Mouse (Mus musculus) lung, embryonic 16.5 days (tissue): Measurements from ENCODE around the gene Nr2e1. TPM values are rescaled to one million over a fixed set of nuclear protein-coding genes. Genes with fewer than 3 reads are reported as not detected.

ENCODE experiments used
- ATAC-seq: fragments of 200-750 bp; cut with Nextera tagmentation; 2 replicates; pipeline ENCODE4 v1.8.0; 2017; ENCODE audit warnings: low read depth, mild to moderate bottlenecking, moderate library complexity
- H3K27ac ChIP-seq: fragments of 300-500 bp; sonication (generic); 2 replicates; pipeline ENCODE4 v1.5.1; 2014; ENCODE audit warnings: mild to moderate bottlenecking, control low read depth, low read length
- H3K27me3 ChIP-seq: fragments of 300-500 bp; sonication (generic); 2 replicates; pipeline ENCODE4 v1.6.1; 2014; ENCODE audit warnings: low read depth, low read length, mixed read lengths; ENCODE audit not compliant: control insufficient read depth, insufficient read depth
- H3K36me3 ChIP-seq: fragments of 300-500 bp; sonication (generic); 2 replicates; pipeline ENCODE4 v1.6.1; 2014; ENCODE audit warnings: low read length; ENCODE audit not compliant: control insufficient read depth, insufficient read depth
- H3K4me1 ChIP-seq: fragments of 300-500 bp; sonication (generic); replicated peaks from 2 replicates; pipeline ENCODE4 v1.6.1; 2014; ENCODE audit warnings: low read length, mixed read lengths; ENCODE audit not compliant: control insufficient read depth, insufficient read depth
- H3K4me2 ChIP-seq: fragments of 300-500 bp; sonication (generic); 2 replicates; pipeline ENCODE4 v1.6.1; 2014; ENCODE audit warnings: low read depth, low read length, control low read depth
- H3K4me3 ChIP-seq: fragments of 300-500 bp; sonication (generic); 2 replicates; pipeline ENCODE4 v1.5.1; 2014; ENCODE audit warnings: mild to moderate bottlenecking, low read length, control low read depth
- H3K9ac ChIP-seq: fragments of 300-500 bp; sonication (generic); 2 replicates; pipeline ENCODE4 v1.6.1; 2014; ENCODE audit warnings: low read length, control low read depth
- H3K9me3 ChIP-seq: fragments of 300-500 bp; sonication (generic); 2 replicates; pipeline ENCODE4 v1.6.1; 2016; ENCODE audit warnings: low read length; ENCODE audit not compliant: control insufficient read depth
- WGBS: fragments of 180-500 bp; shearing (Covaris S2); extraction: QIAGEN DNeasy Blood & Tissue Kit; methylation state at CpG from one replicate; pipeline ENCODE4 v1.1.7; 2014; 5-methylcytosine and 5-hydroxymethylcytosine counted together
- polyA plus RNA-seq: library from polyadenylated mRNA; unstranded; fragments of >200 nt; fragmentation: Nextera tagmentation; extraction: Ambion mirVana; gene quantifications from 2 replicates; pipeline ENCODE4 v1.2.1, GENCODE M21; 2015

The Nr2e1 gene
- polyA plus RNA-seq, 1 experiment from 2014 or later = not detected

- Histone ChIP-seq H3K4me3 (no peak overlapping the region), H3K27me3 (no peaks in the 10 kb centered on the region), H3K36me3 (peaks cover 18% of the 10 kb centered on the region), H3K9me3 (no peaks in the 10 kb centered on the region), H3K27ac (no peak overlapping the region), H3K4me2 (no peak overlapping the region), H3K9ac (no peak overlapping the region), H3K4me1 (peaks cover 2% of the 10 kb centered on the region; the same call in 1 of the 2 replicates)
- 58% methylated on average over 11 of the region's 11 CpGs for WGBS
- no peak for ATAC-seq
These were observed 59.8 kb downstream of the Nr2e1 start for GRCm38 (mm10) chr10:42523556-42524162.

DNA sequence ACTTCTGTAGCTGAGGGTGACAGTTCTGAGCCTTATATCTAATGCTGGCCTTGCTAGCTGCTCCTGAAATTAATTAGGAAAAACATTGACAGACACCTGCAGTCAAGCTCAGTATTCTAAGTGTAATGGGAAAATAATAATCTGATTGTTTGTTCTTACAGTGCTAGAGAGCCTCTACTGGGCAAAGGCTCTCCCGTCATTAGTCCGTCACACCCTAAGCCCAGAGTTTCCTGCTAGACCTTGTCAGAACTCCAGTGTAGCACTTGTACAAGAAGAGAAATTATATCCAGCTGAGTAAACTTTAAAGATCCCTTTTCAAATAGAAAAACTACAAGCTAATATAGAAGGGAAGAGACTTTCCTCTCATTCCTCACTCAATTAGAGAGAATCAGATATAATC is 60.5 kb downstream of the Nr2e1 start:
- no peaks in the 10 kb centered on the region for H3K27me3 ChIP-seq
- H3K9ac ChIP-seq = no peak overlapping the region
- ATAC-seq = no peak
- H3K36me3 ChIP-seq = peaks cover 12% of the 10 kb centered on the region; the same call in 1 of the 2 replicates
- WGBS = 46% methylated on average over 2 of the region's 2 CpGs
- no peaks in the 10 kb centered on the region for H3K9me3 ChIP-seq
- no peak overlapping the region for H3K27ac ChIP-seq
- H3K4me2 ChIP-seq = no peak overlapping the region
- H3K4me1 ChIP-seq = peaks cover 2% of the 10 kb centered on the region; the same call in 1 of the 2 replicates
- no peak overlapping the region for H3K4me3 ChIP-seq

DNA sequence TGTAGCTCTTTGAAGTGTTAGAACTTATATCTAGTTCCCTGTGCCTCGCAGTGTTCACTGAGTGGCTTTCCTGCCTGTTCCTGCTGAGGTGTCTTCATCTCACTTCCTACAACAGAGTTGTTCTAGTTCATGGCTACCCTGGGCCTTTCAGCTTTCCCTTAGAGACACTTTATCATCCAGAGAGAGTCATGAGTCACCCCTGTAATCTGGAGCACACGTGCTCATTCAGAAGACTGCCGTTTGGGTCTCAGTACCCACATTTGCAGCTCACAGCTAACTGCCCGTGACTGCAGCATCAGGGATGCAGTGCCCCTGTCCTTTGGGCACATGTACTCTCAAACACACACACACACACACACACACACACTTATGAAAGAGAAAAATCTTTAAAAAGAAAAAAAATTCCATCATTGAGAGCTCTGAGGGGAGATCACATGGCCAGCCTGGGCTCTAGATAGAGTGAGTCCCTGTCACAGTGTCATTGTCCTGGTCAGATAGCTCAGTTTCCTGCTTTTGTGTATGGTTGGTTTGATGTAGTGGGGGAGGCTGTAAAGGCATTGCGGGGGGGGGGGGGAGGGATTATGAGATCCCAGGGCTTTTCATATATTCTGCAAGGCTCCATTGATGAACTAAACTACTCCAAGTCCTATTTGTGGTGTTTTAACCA is 62.0 kb downstream of the Nr2e1 start:
- H3K9ac ChIP-seq = no peak overlapping the region
- WGBS = 58% methylated on average over 5 of the region's 5 CpGs
- H3K4me1 ChIP-seq = peaks cover 2% of the 10 kb centered on the region; the same call in 1 of the 2 replicates
- no peaks in the 10 kb centered on the region for H3K9me3 ChIP-seq
- peaks cover 6% of the 10 kb centered on the region; the same call in 1 of the 2 replicates for H3K36me3 ChIP-seq
- H3K4me3 ChIP-seq = no peak overlapping the region
- no peak overlapping the region for H3K4me2 ChIP-seq
- H3K27me3 ChIP-seq = no peaks in the 10 kb centered on the region
- ATAC-seq = peak; percentile 65
- peak overlapping the region; percentile 3; the same call in 1 of the 2 replicates for H3K27ac ChIP-seq

DNA sequence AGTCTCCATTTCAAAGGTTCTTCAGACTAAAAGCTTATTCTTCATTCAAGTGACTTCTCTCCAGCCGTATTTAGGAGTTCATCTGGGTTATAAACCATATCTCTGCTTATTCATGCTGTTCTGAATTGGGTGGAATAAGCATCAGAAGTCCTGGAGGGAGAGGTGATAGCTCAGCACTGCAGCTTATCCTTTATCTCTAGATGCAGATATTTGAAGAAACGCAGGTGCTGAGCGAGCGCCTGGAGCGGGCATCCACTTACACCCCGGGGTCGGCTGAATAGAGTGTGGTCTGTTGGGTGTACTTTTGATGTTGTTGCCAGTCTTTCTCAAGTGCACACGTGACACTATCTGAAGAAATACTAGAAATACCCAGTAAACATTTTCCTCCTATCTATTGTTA is 65.1 kb downstream of the Nr2e1 start:
- no peaks in the 10 kb centered on the region; the same call in 1 of the 2 replicates for H3K4me1 ChIP-seq
- H3K4me2 ChIP-seq = no peak overlapping the region
- H3K4me3 ChIP-seq = no peak overlapping the region
- H3K27ac ChIP-seq = no peak overlapping the region
- WGBS = 68% methylated on average over 8 of the region's 8 CpGs
- no peaks in the 10 kb centered on the region for H3K9me3 ChIP-seq
- no peak for ATAC-seq
- no peak overlapping the region for H3K9ac ChIP-seq
- H3K27me3 ChIP-seq = no peaks in the 10 kb centered on the region
- no peaks in the 10 kb centered on the region for H3K36me3 ChIP-seq

GRCm38 (mm10) chr10:42514125-42514524 is 69.3 kb downstream of the Nr2e1 start:
- no peaks in the 10 kb centered on the region; the same call in 1 of the 2 replicates for H3K36me3 ChIP-seq
- H3K27me3 ChIP-seq = no peaks in the 10 kb centered on the region
- no peak overlapping the region for H3K27ac ChIP-seq
- ATAC-seq = no peak
- no peaks in the 10 kb centered on the region for H3K4me1 ChIP-seq
- H3K9me3 ChIP-seq = no peaks in the 10 kb centered on the region
- no peak overlapping the region for H3K4me2 ChIP-seq
- no peak overlapping the region for H3K9ac ChIP-seq
- no peak overlapping the region for H3K4me3 ChIP-seq

Other genes starting within 250 kb of the Nr2e1 start
- 9.6 and 12.3 TPM in 2 replicates for gene Afg1l, start 105.1 kb downstream of the Nr2e1 start, polyA plus RNA-seq
- 394 and 405 TPM in 2 replicates for gene Snx3, start 81.6 kb downstream of the Nr2e1 start, polyA plus RNA-seq
- 13.3 and 14.7 TPM in 2 replicates for gene Ostm1, start 190 bp upstream of the Nr2e1 start, polyA plus RNA-seq
- gene Sec63, start 177.9 kb upstream of the Nr2e1 start, polyA plus RNA-seq = 17.8 and 19.6 TPM in 2 replicates